Mouse (Mus musculus) cerebellum, postnatal 10 days (tissue): ENCODE measurements around the gene Zfp993.
A peak's percentile ranks its signal among the peaks of the same experiment; 100 is the strongest.
"Not testable (repeated sequence)": the region's sequence is repeated elsewhere in the genome, so short reads cannot be mapped to it uniquely, and the experiment has no call there.

Source experiments
- DNase-seq, 2 experiments: peaks; one replicate each; pipeline ENCODE4 v3.0.0; 2021; ENCODE audit warnings: mixed read lengths in 2 of 2

The Zfp993 gene

DNA sequence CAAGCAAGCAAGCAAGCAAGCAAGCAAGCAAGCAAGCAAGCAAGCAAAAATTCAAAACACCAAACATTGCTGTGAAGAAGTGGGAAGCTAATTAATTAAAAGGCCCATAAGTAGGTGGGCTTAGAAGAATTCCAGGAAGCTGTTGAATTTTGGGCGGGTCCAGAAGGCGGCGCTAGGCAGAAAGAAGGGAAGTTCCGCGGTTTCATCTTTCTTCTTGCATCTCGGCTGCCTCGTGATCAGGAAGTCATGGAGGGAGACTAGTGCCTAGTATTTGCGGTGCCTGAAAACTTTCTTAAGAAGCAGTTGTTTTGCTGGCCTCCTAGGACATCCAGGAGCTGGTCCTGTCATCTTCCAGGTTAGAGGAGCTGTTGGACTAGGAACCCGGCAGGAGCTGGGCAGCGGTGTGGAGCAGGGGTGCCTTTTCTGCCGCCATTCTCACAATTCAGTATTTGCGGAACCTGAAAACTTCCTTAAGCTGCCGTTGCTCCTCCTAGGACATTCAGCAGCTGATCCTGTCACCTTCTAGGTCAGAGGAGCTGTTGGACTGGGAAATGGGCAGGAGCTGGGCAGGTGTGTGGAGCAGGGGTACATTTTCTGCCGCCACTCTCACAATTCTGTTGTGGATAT is at the start of gene Zfp993:
TSS of gene Zfp993 (plus strand) at position 188 of the 627 bp plus-strand sequence.
- DNase-seq = not testable (repeated sequence)

DNA sequence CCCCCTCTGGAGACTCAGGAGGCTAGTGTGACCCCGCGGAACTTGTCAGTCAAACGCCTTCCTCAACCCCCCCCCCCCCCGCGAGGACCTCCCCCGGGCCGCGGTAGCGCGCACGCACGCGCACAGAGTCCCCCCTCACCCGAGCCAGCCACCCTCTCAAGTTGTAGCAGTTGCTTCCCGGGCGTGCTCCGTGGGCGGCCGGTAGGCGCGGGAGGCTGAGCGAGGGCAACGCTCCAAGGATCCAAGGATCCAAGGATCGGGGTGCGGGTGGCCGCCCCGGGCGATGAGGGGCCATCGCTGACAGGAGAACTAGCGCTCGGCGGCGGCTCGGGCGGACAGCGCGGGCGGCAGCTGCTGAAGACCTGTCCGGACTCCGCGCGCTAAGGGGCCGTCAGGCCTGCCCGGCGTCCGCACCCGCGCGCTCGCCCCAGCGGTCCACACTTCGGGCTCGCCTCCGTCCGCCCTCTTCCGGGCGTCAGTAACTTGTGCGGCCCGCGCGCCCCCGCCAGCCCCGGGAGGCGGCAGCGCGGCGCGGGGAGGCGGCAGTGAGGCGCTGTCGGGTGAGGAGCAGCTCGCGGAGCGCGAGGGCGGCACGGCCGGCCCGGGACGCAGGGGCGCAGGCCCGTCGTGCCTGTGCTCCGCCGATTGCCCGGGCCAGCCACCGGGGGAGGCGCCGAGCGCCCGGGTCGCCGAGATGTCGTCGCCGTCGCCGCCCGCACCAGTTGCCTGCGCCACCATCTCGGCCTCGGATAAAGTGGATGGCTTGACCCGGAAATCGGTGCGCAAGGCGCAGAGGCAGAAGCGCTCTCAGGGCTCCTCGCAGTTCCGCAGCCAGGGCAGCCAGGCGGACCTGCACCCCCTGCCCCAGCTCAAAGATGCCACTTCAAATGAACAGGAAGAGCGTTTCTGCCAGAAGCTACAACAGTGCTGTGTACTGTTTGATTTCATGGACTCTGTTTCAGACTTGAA is 30.6 kb upstream of the Zfp993 start:
- DNase-seq = not testable (repeated sequence)

DNA sequence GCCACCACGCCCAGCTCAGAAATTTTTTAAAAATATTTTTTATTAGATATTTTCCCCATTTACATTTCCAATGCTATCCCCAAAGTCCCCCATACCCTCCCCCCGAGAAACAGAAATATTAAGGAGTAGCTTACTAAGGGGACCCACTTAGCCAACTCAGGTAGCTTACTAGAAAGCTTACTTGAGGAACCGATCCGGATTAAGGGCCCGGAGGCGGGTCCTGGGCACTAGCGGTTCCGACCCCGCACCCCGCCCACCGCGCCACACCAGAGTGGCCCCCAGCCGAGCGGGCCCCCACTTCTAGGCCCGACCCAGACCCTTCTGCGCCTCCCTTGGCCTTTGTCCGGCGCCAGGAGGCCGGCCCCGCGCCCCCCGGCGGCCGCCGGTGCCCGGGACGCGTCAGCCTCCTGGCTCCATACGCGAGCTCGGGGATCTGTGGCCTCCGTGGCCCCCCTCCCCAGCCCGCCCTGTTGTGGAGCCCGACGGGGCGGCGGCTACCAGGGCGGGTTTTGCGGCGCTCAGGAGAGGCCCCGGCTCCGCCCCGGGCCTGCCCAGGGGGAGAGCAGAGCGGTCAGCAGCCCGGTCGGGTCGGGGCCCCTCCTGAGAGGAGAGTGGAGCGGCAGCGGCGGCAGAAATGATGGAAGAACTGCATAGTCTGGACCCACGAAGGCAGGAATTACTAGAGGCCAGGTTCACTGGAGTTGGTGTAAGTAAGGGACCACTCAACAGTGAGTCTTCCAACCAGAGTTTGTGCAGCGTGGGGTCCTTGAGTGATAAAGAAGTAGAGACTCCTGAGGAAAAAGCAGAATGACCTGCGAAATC is 7.0 kb upstream of the Zfp993 start:
- peak in 1 of 2 experiments; percentile 0 for DNase-seq

DNA sequence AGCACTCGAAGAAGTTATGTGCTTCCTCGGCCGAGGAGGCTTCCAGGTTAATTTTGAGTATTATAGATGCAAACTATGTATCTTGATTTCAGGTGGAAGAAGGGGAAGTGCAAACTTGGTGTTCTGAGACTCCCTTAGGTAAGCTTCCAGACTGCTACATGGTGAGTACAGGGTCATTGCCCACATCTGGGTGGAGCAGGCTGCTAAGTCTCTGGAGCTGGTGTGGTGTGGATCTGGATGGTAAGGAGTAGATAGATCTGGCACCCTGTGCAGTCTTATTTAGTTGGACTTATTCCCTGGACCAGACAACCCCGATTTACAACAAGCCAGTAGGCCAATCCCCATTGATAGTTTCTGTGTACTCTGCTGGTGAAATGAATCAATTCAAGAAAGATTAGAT is 33.6 kb downstream of the Zfp993 start:
- not testable (repeated sequence) for DNase-seq

DNA sequence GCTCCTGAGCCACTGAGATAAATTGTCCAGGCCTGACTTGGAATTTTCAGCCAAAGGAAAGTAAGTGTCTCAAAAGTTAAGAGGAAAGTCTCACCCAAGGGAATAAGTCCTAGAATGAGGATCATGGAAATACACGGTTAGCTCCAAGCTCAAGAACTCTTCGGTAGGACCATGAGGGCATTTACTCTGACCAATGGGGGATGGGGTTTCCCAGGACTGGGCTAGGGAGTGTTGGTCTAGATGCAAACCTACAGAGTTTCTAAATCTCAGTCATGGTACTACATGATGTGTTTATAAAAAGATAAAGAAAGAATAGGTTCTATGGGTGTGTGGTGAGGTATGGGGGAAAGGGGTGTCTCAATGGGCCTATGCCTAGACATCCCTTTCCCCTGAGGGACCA is 38.9 kb downstream of the Zfp993 start:
- not testable (repeated sequence) for DNase-seq

DNA sequence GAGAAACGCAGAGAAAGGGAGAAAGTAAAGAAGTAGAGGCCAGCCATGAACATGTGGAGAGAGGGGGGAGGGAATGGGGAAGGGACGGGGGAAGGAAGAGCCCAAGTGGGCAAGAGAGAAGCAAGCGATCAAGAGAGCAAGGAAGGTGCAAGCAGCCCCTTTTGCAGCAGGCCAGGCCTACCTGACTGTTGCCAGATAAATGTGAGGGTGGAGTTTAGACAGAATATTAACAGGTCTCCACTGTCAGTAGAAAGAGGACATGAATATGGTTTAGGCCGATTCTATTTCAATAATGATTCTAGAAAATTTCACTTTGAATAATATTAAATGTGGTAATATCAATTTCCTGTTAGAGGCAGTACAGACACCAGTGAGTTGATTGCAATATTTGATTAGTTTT is 39.4 kb downstream of the Zfp993 start:
- not testable (repeated sequence) for DNase-seq

DNA sequence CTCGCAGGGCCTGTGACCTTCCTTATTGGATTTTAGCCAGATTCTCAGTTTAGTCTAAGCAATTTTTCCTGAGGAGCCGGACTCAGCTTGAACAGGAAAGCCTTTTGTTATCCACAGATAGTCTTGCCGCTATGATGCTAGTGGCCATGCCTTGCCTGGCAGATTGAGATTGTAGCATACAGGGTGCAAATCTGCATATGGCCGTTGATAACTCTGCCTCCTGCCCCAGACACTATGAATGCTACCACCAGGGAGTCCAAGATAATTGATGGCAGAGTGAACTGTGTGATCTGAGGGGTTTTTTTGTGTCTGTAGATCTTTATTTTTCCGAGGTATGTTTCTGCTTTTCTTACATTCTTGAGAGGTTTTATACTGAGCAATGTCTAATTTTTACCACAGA is 39.9 kb downstream of the Zfp993 start:
- not testable (repeated sequence) for DNase-seq
